In the genomic region with DNA sequence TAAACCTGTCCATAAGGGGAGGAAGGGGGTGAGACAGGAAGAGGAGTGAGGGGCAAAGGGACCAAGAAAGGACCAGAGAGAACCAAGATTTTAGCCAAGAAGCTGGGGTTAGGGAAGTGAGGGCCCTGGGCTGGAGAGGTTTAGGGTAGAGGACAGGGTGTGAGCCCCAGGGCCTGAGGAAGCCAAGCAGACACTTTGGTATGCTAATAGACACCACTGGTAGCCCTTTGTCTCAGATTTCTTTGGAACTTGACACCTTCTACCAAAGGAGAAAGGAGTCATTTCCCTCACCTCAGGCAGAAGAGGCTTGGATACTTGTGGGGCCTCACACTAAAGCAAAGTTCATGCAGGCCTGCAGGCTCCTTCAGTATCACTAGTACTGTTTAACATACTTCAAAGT, we compare ENCODE assay signal across 29 mouse cellular contexts. TPM values are rescaled to one million over a fixed set of nuclear protein-coding genes. Genes with fewer than 3 reads are reported as not detected.
DNase-seq lines count a peak whose midpoint lies in the region; ATAC-seq and TF ChIP-seq lines count a peak whose summit lies in the region.
"Had no signal": no experiment of that assay in that cellular context is flagged by ENCODE, and none has a peak within 500 bp of the region (broad histone marks: within the 10 kb centered on the region; RNA-seq: fewer than 3 reads in every experiment).

No protein-coding gene starts in this region.

- no peak for ATAC-seq in forebrain, embryonic 15.5 days (replicated peaks)
- ATAC-seq in midbrain, embryonic 15.5 days (replicated peaks): no peak
- ATAC-seq: forebrain, postnatal 0 days; hindbrain, postnatal 0 days; intestine, embryonic 15.5 days had no signal

- TF ChIP-seq CTCF in cerebellum, adult 2 months (IDR thresholded peaks at IDR 0.05; ENCODE audit: borderline replicate concordance, insufficient read depth, low read depth, low read length): no peak

- H3K4me2 ChIP-seq in forebrain, embryonic 15.5 days (replicated peaks): no peak overlapping the region
- H3K4me2 ChIP-seq in midbrain, embryonic 15.5 days: no peak overlapping the region
- H3K4me2 ChIP-seq: embryonic facial prominence, embryonic 13.5 days; intestine, embryonic 15.5 days; neural tube, embryonic 15.5 days had no signal

- no peak overlapping the region for H3K9ac ChIP-seq in forebrain, embryonic 15.5 days (replicated peaks)
- H3K9ac ChIP-seq in midbrain, embryonic 15.5 days: no peak overlapping the region
- H3K9ac ChIP-seq: embryonic facial prominence, embryonic 13.5 days; forebrain, postnatal 0 days; intestine, embryonic 15.5 days; liver, embryonic 14.5 days; neural tube, embryonic 15.5 days had no signal

- no peak for TF ChIP-seq POLR2A in cerebellum, adult 2 months (IDR thresholded peaks at IDR 0.05; ENCODE audit: borderline replicate concordance, insufficient read depth, low read length)

- no peak overlapping the region for H3K4me3 ChIP-seq in forebrain, embryonic 10.5 days
- H3K4me3 ChIP-seq in forebrain, embryonic 15.5 days: no peak overlapping the region
- H3K4me3 ChIP-seq in cerebellum, adult 2 months (replicated peaks; ENCODE audit: insufficient read depth, low read depth, low read length): no peak overlapping the region
- H3K4me3 ChIP-seq in midbrain, embryonic 15.5 days: no peak overlapping the region
- H3K4me3 ChIP-seq: embryonic facial prominence, embryonic 13.5 days; intestine, embryonic 15.5 days; neural tube, embryonic 15.5 days had no signal

- H3K9me3 ChIP-seq in forebrain, embryonic 10.5 days: no peaks in the 10 kb centered on the region
- no peaks in the 10 kb centered on the region for H3K9me3 ChIP-seq in forebrain, embryonic 15.5 days
- H3K9me3 ChIP-seq in midbrain, embryonic 15.5 days: no peaks in the 10 kb centered on the region
- H3K9me3 ChIP-seq: embryonic facial prominence, embryonic 13.5 days; intestine, embryonic 15.5 days; neural tube, embryonic 15.5 days had no signal

- no peaks in the 10 kb centered on the region for H3K27me3 ChIP-seq in forebrain, embryonic 10.5 days (ENCODE audit: poor library complexity, severe bottlenecking)
- no peaks in the 10 kb centered on the region for H3K27me3 ChIP-seq in forebrain, embryonic 15.5 days
- H3K27me3 ChIP-seq in cerebellum, adult 2 months (ENCODE audit: control insufficient read depth, insufficient read depth, low read length): no peaks in the 10 kb centered on the region
- no peaks in the 10 kb centered on the region for H3K27me3 ChIP-seq in midbrain, embryonic 15.5 days (replicated peaks)
- H3K27me3 ChIP-seq: embryonic facial prominence, embryonic 13.5 days; intestine, embryonic 15.5 days; neural tube, embryonic 15.5 days had no signal

- DNase-seq in forebrain, embryonic 10.5 days (ENCODE audit: extremely low spot score, low spot score): no peak
- DNase-seq in 3T3-L1 (ENCODE audit: low read depth, low spot score): peak; percentile 26
- peak; percentile 89 for DNase-seq in R1 (ENCODE audit: low read depth, low spot score)
- peak; percentile 9 for DNase-seq in embryo, embryonic 11 days
- no peak for DNase-seq in cerebellum, adult 2 months
- no peak for DNase-seq in retina, embryonic 14.5 days (ENCODE audit: low spot score)
- DNase-seq: adrenal gland, postnatal 14 days; cerebellum, adult 11 months; cerebellum, adult 9-11 months; forebrain, postnatal 0 days; heart, postnatal 14 days; kidney, adult 9 months; kidney, postnatal 25 days; liver; lung, adult 2 months; lung, postnatal 10 days; midbrain, embryonic 14.5 days; right cerebral cortex, adult 18-20 months; thymus, adult 18-20 months; thymus, postnatal 25 days had no signal

- H3K27ac ChIP-seq in forebrain, embryonic 10.5 days: 0 out of 2 replicates have a peak overlapping the region, but pooled peaks have one; percentile 17
- no peak overlapping the region for H3K27ac ChIP-seq in forebrain, embryonic 15.5 days (replicated peaks)
- no peak overlapping the region for H3K27ac ChIP-seq in cerebellum, adult 2 months (ENCODE audit: insufficient read depth, low read length)
- no peak overlapping the region for H3K27ac ChIP-seq in midbrain, embryonic 15.5 days
- H3K27ac ChIP-seq: embryonic facial prominence, embryonic 13.5 days; hindbrain, postnatal 0 days; intestine, embryonic 15.5 days; liver, embryonic 14.5 days; macrophage; neural tube, embryonic 15.5 days; stomach, postnatal 0 days had no signal

- no peaks in the 10 kb centered on the region for H3K36me3 ChIP-seq in forebrain, embryonic 10.5 days (replicated peaks)
- no peaks in the 10 kb centered on the region for H3K36me3 ChIP-seq in forebrain, embryonic 15.5 days
- no peaks in the 10 kb centered on the region for H3K36me3 ChIP-seq in midbrain, embryonic 15.5 days (replicated peaks)
- H3K36me3 ChIP-seq: embryonic facial prominence, embryonic 13.5 days; intestine, embryonic 15.5 days; neural tube, embryonic 15.5 days had no signal

- H3K4me1 ChIP-seq in forebrain, embryonic 10.5 days: peaks cover 9% of the 10 kb centered on the region
- H3K4me1 ChIP-seq in forebrain, embryonic 15.5 days: no peaks in the 10 kb centered on the region
- H3K4me1 ChIP-seq in cerebellum, adult 2 months (ENCODE audit: control insufficient read depth, insufficient read depth, low read length): no peaks in the 10 kb centered on the region
- no peaks in the 10 kb centered on the region for H3K4me1 ChIP-seq in midbrain, embryonic 15.5 days
- H3K4me1 ChIP-seq: embryonic facial prominence, embryonic 13.5 days; intestine, embryonic 15.5 days; neural tube, embryonic 15.5 days had no signal

RNA-seq across cellular contexts. Expression of gene Rpn2, which starts 30.7 kb away (rescaled TPM):
- 293 and 298 TPM in 2 replicates for polyA plus RNA-seq in forebrain, embryonic 10.5 days (2016; fragmentation: Nextera tagmentation; extraction: Ambion mirVana)
- 184 and 187 TPM in 2 replicates for polyA plus RNA-seq in forebrain, embryonic 15.5 days (2015; fragmentation: Nextera tagmentation; extraction: Ambion mirVana)
- polyA plus RNA-seq in cerebellum, adult 2 months (2012; rRNA removed): 143 and 152 TPM in 2 replicates
- 215 and 218 TPM in 2 replicates for polyA plus RNA-seq in midbrain, embryonic 15.5 days (2015; fragmentation: Nextera tagmentation; extraction: Ambion mirVana)

RNA-seq across cellular contexts. Expression of gene Mroh8, which starts 31.2 kb away (rescaled TPM):
- 0.81 and 0.87 TPM in 2 replicates for polyA plus RNA-seq in forebrain, embryonic 10.5 days (2016; fragmentation: Nextera tagmentation; extraction: Ambion mirVana)
- 0.52 and 0.53 TPM in 2 replicates for polyA plus RNA-seq in forebrain, embryonic 15.5 days (2015; fragmentation: Nextera tagmentation; extraction: Ambion mirVana)
- 1.1 and 1.3 TPM in 2 replicates for polyA plus RNA-seq in cerebellum, adult 2 months (2012; rRNA removed)
- 0.50 and 0.74 TPM in 2 replicates for polyA plus RNA-seq in midbrain, embryonic 15.5 days (2015; fragmentation: Nextera tagmentation; extraction: Ambion mirVana)
- polyA plus RNA-seq: macrophage had no signal

RNA-seq across cellular contexts. Expression of gene Rbl1, which starts 43.8 kb away (rescaled TPM):
- polyA plus RNA-seq in forebrain, embryonic 10.5 days (2016; fragmentation: Nextera tagmentation; extraction: Ambion mirVana): 27.2 and 30.5 TPM in 2 replicates
- polyA plus RNA-seq in forebrain, embryonic 15.5 days (2015; fragmentation: Nextera tagmentation; extraction: Ambion mirVana): 12.0 and 14.0 TPM in 2 replicates
- 2.8 and 3.1 TPM in 2 replicates for polyA plus RNA-seq in cerebellum, adult 2 months (2012; rRNA removed)
- 6.2 and 6.3 TPM in 2 replicates for polyA plus RNA-seq in midbrain, embryonic 15.5 days (2015; fragmentation: Nextera tagmentation; extraction: Ambion mirVana)

Comparison
In these comparisons a context has a peak if more than half of its experiments do, and no peak if none do; other contexts are left out.
1. DNase-seq: peak in 3T3-L1 (single experiment), R1 (single experiment) and embryo, embryonic 11 days (single experiment); none in forebrain, embryonic 10.5 days (single experiment), cerebellum, adult 2 months (0 of 2) and retina, embryonic 14.5 days (single experiment).